Mouse (Mus musculus): ENCODE measurements around the gene Ubac2. TPM values are rescaled to one million over a fixed set of nuclear protein-coding genes. Genes with fewer than 3 reads are reported as not detected.

Ubac2 gene
- total and polyA plus RNA-seq, 3 experiments, result 32.8 to 40.1 (median 35.5) TPM

DNA sequence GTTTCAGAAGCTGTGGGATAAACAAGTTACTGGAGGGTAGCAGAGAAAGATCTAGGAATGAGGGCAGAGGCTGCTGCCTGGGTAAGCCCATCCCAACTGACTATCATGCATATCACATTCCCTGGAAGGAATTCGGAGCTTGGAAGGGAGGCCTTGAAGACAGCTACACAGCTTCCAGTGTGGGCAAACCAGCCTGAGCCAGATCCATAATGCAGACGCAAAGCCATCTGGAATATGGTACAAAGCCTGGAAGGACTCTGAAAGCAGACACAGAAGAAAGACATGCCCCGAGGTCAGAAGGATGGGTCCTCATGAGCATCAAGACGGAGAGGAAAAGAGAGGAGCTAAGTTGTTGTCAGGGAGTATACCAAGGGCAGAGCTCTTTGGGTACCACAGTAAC, 40.3 kb upstream of the Ubac2 start:
- Histone ChIP-seq H3K4me2 (ENCODE audit: insufficient read depth, low read depth, poor library complexity, severe bottlenecking) (no peak overlapping the region), H3K27me3 (replicated peaks) (no peaks in the 10 kb centered on the region), H3K9me3 (replicated peaks; ENCODE audit: low read length) (peaks cover 32% of the 10 kb centered on the region), H3K27ac (ENCODE audit: insufficient read depth, low read depth) (no peak overlapping the region), H3K36me3 (replicated peaks in 1 of 2; ENCODE audit: control insufficient read depth in 1 of 2, insufficient read depth in 1 of 2, low read length in 1 of 2) (no peaks in the 10 kb centered on the region), H3K9ac (ENCODE audit: insufficient read depth, low read depth) (no peak overlapping the region), H3K79me2 (replicated peaks; ENCODE audit: control insufficient read depth, extremely low read depth, insufficient read depth, poor library complexity, severe bottlenecking) (no peaks in the 10 kb centered on the region), H3K4me1 (ENCODE audit: control insufficient read depth in 1 of 2, insufficient read depth in 2 of 2) (no peaks in the 10 kb centered on the region), H3K4me3 (replicated peaks in 1 of 3; ENCODE audit: low read depth in 2 of 3, low read length in 2 of 3, poor library complexity in 1 of 3) (no peak overlapping the region)
- dilution Hi-C loops (cut with MboI; ENCODE audit: extremely low pct_ligation_motif_present, extremely low pct_unique_long_range_greater_than_20kb, low sequenced_read_pairs) (no loop called here), in situ Hi-C loops (cut with MboI; ENCODE audit: low pct_ligation_motif_present, low pct_unique_long_range_greater_than_20kb, low sequenced_read_pairs) (no loop called here)
- TF ChIP-seq RAD21 (IDR thresholded peaks at IDR 0.05; ENCODE audit: low read depth, low read length) (no peak), CHD1 (IDR thresholded peaks at IDR 0.05; ENCODE audit: low read depth, low read length) (no peak), ZKSCAN1 (IDR thresholded peaks at IDR 0.05; ENCODE audit: borderline replicate concordance, low read depth, low read length) (no peak), EP300 (IDR thresholded peaks at IDR 0.05; ENCODE audit: low read length) (no peak), BHLHE40 (IDR thresholded peaks at IDR 0.05; ENCODE audit: low read depth, low read length) (no peak), MXI1 (IDR thresholded peaks at IDR 0.05; ENCODE audit: low read depth, low read length) (no peak), ZMIZ1 (IDR thresholded peaks at IDR 0.05; ENCODE audit: low read depth, low read length) (no peak), UBTF (IDR thresholded peaks at IDR 0.05; ENCODE audit: low read depth, low read length) (no peak), E2F4 (IDR thresholded peaks at IDR 0.05; ENCODE audit: insufficient replicate concordance, low read depth, low read length) (no peak), TCF12 (IDR thresholded peaks at IDR 0.05; ENCODE audit: low read depth, low read length) (no peak), SMC3 (IDR thresholded peaks at IDR 0.05; ENCODE audit: low read depth, low read length) (no peak), USF1 (IDR thresholded peaks at IDR 0.05; ENCODE audit: low read depth, low read length) (no peak), ELF1 (IDR thresholded peaks at IDR 0.05; ENCODE audit: low read depth, low read length) (no peak), KAT2A (IDR thresholded peaks at IDR 0.05; ENCODE audit: insufficient replicate concordance, low read length) (no peak), CHD2 (IDR thresholded peaks at IDR 0.05; ENCODE audit: low read length) (no peak), PAX5 (IDR thresholded peaks at IDR 0.05; ENCODE audit: low read length) (no peak)
- no peak for DNase-seq (ENCODE audit: extremely low read depth)

DNA sequence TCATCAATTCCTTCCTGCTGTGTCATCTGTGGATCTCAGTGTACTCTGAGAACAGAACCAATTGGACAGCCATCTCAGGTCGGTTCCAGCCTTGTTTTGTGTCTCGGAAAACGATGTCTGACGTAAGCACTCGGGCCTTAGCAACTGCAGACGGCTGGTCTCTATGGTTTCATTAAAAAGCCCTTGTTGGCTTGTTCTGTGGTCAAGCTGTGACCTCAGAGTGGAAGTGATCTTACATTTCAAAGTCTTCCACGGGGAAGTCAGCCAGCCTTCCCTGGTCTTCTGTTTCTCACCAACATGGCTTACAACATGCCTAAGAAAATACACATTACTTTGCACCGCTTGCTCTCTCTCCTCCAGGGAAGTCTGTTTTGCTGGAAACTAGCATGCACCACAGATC, 38.2 kb upstream of the Ubac2 start:
- Histone ChIP-seq H3K27me3 (replicated peaks) (no peaks in the 10 kb centered on the region), H3K79me2 (replicated peaks; ENCODE audit: control insufficient read depth, extremely low read depth, insufficient read depth, poor library complexity, severe bottlenecking) (no peaks in the 10 kb centered on the region), H3K4me2 (ENCODE audit: insufficient read depth, low read depth, poor library complexity, severe bottlenecking) (no peak overlapping the region), H3K9me3 (replicated peaks; ENCODE audit: low read length) (peaks cover 27% of the 10 kb centered on the region), H3K4me3 (replicated peaks in 1 of 3; ENCODE audit: low read depth in 2 of 3, low read length in 2 of 3, poor library complexity in 1 of 3) (no peak overlapping the region), H3K9ac (ENCODE audit: insufficient read depth, low read depth) (no peak overlapping the region), H3K4me1 (ENCODE audit: control insufficient read depth in 1 of 2, insufficient read depth in 2 of 2) (no peaks in the 10 kb centered on the region), H3K27ac (ENCODE audit: insufficient read depth, low read depth) (no peak overlapping the region), H3K36me3 (replicated peaks in 1 of 2; ENCODE audit: control insufficient read depth in 1 of 2, insufficient read depth in 1 of 2, low read length in 1 of 2) (no peaks in the 10 kb centered on the region)
- DNase-seq (ENCODE audit: extremely low read depth), result no peak
- dilution Hi-C loops (cut with MboI; ENCODE audit: extremely low pct_ligation_motif_present, extremely low pct_unique_long_range_greater_than_20kb, low sequenced_read_pairs) (no loop called here), in situ Hi-C loops (cut with MboI; ENCODE audit: low pct_ligation_motif_present, low pct_unique_long_range_greater_than_20kb, low sequenced_read_pairs) (no loop called here)
- TF ChIP-seq MAX (IDR thresholded peaks at IDR 0.05; ENCODE audit: low read length) (no peak), CTCF (conservative IDR thresholded peaks at IDR 0.05 in 1 of 2, IDR thresholded peaks at IDR 0.05 in 1 of 2; ENCODE audit: low read depth in 2 of 2, low read length in 2 of 2) (no peak), UBTF (IDR thresholded peaks at IDR 0.05; ENCODE audit: low read depth, low read length) (no peak), USF2 (conservative IDR thresholded peaks at IDR 0.05; ENCODE audit: low read depth, low read length) (no peak), POLR2A (IDR thresholded peaks at IDR 0.05; ENCODE audit: low read depth, low read length) (no peak), MAFK (IDR thresholded peaks at IDR 0.05; ENCODE audit: insufficient replicate concordance, low read length) (no peak), GABPA (IDR thresholded peaks at IDR 0.05; ENCODE audit: insufficient replicate concordance, low read depth, low read length) (no peak)

All from CH12.LX (cell line).